ENCODE assay signal across 8 mouse cellular contexts in genomic region chr7:16876006-16876405, GRCm38 (mm10). TPM values are rescaled to one million over a fixed set of nuclear protein-coding genes. Genes with fewer than 3 reads are reported as not detected.
DNase-seq lines count a peak whose midpoint lies in the region; ATAC-seq and TF ChIP-seq lines count a peak whose summit lies in the region.

No protein-coding gene starts in this region.

- no peaks in the 10 kb centered on the region for H3K36me3 ChIP-seq in lung, embryonic 16.5 days (ENCODE audit: control insufficient read depth, insufficient read depth, low read length)
- peaks cover 25% of the 10 kb centered on the region for H3K36me3 ChIP-seq in limb, embryonic 15.5 days
- 0 out of 2 replicates have a peak, but pooled peaks cover 5% of the 10 kb centered on the region for H3K36me3 ChIP-seq in stomach, embryonic 15.5 days

- H3K4me2 ChIP-seq in lung, embryonic 16.5 days (ENCODE audit: low read depth, low read length): peak overlapping the region; percentile 77
- peak overlapping the region; percentile 77 for H3K4me2 ChIP-seq in limb, embryonic 15.5 days
- H3K4me2 ChIP-seq in stomach, embryonic 15.5 days: peak overlapping the region; percentile 88

- no peak for ATAC-seq in lung, embryonic 16.5 days (ENCODE audit: low read depth)
- no peak for ATAC-seq in limb, embryonic 15.5 days (ENCODE audit: insufficient number of reproducible peaks, low FRiP score, low TSS enrichment, low read depth)
- no peak for ATAC-seq in stomach, embryonic 15.5 days (ENCODE audit: insufficient read depth, low FRiP score, low read depth)
- ATAC-seq in erythroblast, adult 5-6 weeks (replicated peaks; ENCODE audit: low FRiP score, poor library complexity, severe bottlenecking): no peak

- DNase-seq in cerebellum, adult 2 months: no peak
- DNase-seq in cerebellum, adult 11 months: no peak
- DNase-seq in lung, postnatal 14 days: no peak
- no peak for DNase-seq in adrenal gland, postnatal 36 days

- H3K27ac ChIP-seq in cerebellum, adult 2 months (ENCODE audit: insufficient read depth, low read length): no peak overlapping the region
- H3K27ac ChIP-seq in lung, embryonic 16.5 days (ENCODE audit: low read length): peak overlapping the region; percentile 41
- H3K27ac ChIP-seq in limb, embryonic 15.5 days: peak overlapping the region; percentile 92
- H3K27ac ChIP-seq in stomach, embryonic 15.5 days: peak overlapping the region; percentile 79

- no peaks in the 10 kb centered on the region for H3K27me3 ChIP-seq in cerebellum, adult 2 months (ENCODE audit: control insufficient read depth, insufficient read depth, low read length)
- no peaks in the 10 kb centered on the region; the same call in 1 of the 2 replicates for H3K27me3 ChIP-seq in lung, embryonic 16.5 days (ENCODE audit: control insufficient read depth, insufficient read depth, low read depth, low read length)
- no peaks in the 10 kb centered on the region for H3K27me3 ChIP-seq in limb, embryonic 15.5 days
- H3K27me3 ChIP-seq in stomach, embryonic 15.5 days (replicated peaks): no peaks in the 10 kb centered on the region

- WGBS in cerebellum, adult 2 months: 12% methylated on average over 11 of the region's 11 CpGs
- 12% methylated on average over 11 of the region's 11 CpGs for WGBS in lung, embryonic 16.5 days
- 6% methylated on average over 11 of the region's 11 CpGs for WGBS in limb, embryonic 15.5 days
- 12% methylated on average over 11 of the region's 11 CpGs for WGBS in stomach, embryonic 15.5 days

- peak overlapping the region; percentile 100 for H3K4me3 ChIP-seq in cerebellum, adult 2 months (replicated peaks; ENCODE audit: insufficient read depth, low read depth, low read length)
- H3K4me3 ChIP-seq in lung, embryonic 16.5 days (ENCODE audit: low read length): peak overlapping the region; percentile 73
- peak overlapping the region; percentile 84 for H3K4me3 ChIP-seq in limb, embryonic 15.5 days
- peak overlapping the region; percentile 78 for H3K4me3 ChIP-seq in stomach, embryonic 15.5 days (replicated peaks)

- peak overlapping the region; percentile 79 for H3K9ac ChIP-seq in lung, embryonic 16.5 days (ENCODE audit: low read length)
- peak overlapping the region; percentile 84 for H3K9ac ChIP-seq in limb, embryonic 15.5 days
- peak overlapping the region; percentile 74; the same call in 1 of the 2 replicates for H3K9ac ChIP-seq in stomach, embryonic 15.5 days

- TF ChIP-seq POLR2A in cerebellum, adult 2 months (IDR thresholded peaks at IDR 0.05; ENCODE audit: borderline replicate concordance, insufficient read depth, low read length): no peak

- no peaks in the 10 kb centered on the region for H3K9me3 ChIP-seq in lung, embryonic 16.5 days (ENCODE audit: control insufficient read depth, low read length)
- no peaks in the 10 kb centered on the region for H3K9me3 ChIP-seq in limb, embryonic 15.5 days
- H3K9me3 ChIP-seq in stomach, embryonic 15.5 days: no peaks in the 10 kb centered on the region

- TF ChIP-seq CTCF in cerebellum, adult 2 months (IDR thresholded peaks at IDR 0.05; ENCODE audit: borderline replicate concordance, insufficient read depth, low read depth, low read length): no peak

- peaks cover 8% of the 10 kb centered on the region for H3K4me1 ChIP-seq in cerebellum, adult 2 months (ENCODE audit: control insufficient read depth, insufficient read depth, low read length)
- peaks cover 24% of the 10 kb centered on the region for H3K4me1 ChIP-seq in lung, embryonic 16.5 days (replicated peaks; ENCODE audit: control insufficient read depth, insufficient read depth, low read length)
- H3K4me1 ChIP-seq in limb, embryonic 15.5 days: peaks cover 31% of the 10 kb centered on the region
- H3K4me1 ChIP-seq in stomach, embryonic 15.5 days: peaks cover 26% of the 10 kb centered on the region

RNA-seq across cellular contexts. Expression of gene Dact3, which starts 0.9 kb away (rescaled TPM):
- 60.8 and 68.2 TPM in 2 replicates for polyA plus RNA-seq in cerebellum, adult 2 months (2012; rRNA removed)
- 2.1 and 2.2 TPM in 2 replicates for polyA plus RNA-seq in lung, embryonic 16.5 days (2015; fragmentation: Nextera tagmentation; extraction: Ambion mirVana)
- polyA plus RNA-seq in limb, embryonic 15.5 days (2015; fragmentation: Nextera tagmentation; extraction: Ambion mirVana): 4.0 TPM in 2 replicates
- 3.9 and 4.6 TPM in 2 replicates for polyA plus RNA-seq in stomach, embryonic 15.5 days (2015; fragmentation: Nextera tagmentation; extraction: Ambion mirVana)
- total RNA-seq in adrenal gland, postnatal 36 days (2021): 1 to 10 TPM; 2.4 to 3.6 TPM
- total RNA-seq in erythroblast, adult 5-6 weeks (2015; ENCODE audit: low replicate concordance): not detected in 2 replicates
- total RNA-seq in erythroblast, adult 5-6 weeks (2017; ENCODE audit: low replicate concordance): not detected in 2 replicates

RNA-seq across cellular contexts. Expression of gene Gng8, which starts 15.6 kb away (rescaled TPM):
- polyA plus RNA-seq in cerebellum, adult 2 months (2012; rRNA removed): 10.0 and 14.0 TPM in 2 replicates
- 12.9 and 13.0 TPM in 2 replicates for polyA plus RNA-seq in lung, embryonic 16.5 days (2015; fragmentation: Nextera tagmentation; extraction: Ambion mirVana)
- polyA plus RNA-seq in limb, embryonic 15.5 days (2015; fragmentation: Nextera tagmentation; extraction: Ambion mirVana): 11.8 and 15.0 TPM in 2 replicates
- polyA plus RNA-seq in stomach, embryonic 15.5 days (2015; fragmentation: Nextera tagmentation; extraction: Ambion mirVana): 8.9 and 9.8 TPM in 2 replicates
- total RNA-seq in adrenal gland, postnatal 36 days (2021): under 1 TPM in 1 of 2 experiments, not detected in 1; 0.89 TPM
- not detected in 2 replicates for total RNA-seq in erythroblast, adult 5-6 weeks (2015; ENCODE audit: low replicate concordance)
- total RNA-seq in erythroblast, adult 5-6 weeks (2017; ENCODE audit: low replicate concordance): not detected in 2 replicates

RNA-seq across cellular contexts. Expression of gene Ptgir, which starts 30.3 kb away (rescaled TPM):
- 0.11 TPM in 2 replicates for polyA plus RNA-seq in cerebellum, adult 2 months (2012; rRNA removed)
- 2.6 and 2.8 TPM in 2 replicates for polyA plus RNA-seq in lung, embryonic 16.5 days (2015; fragmentation: Nextera tagmentation; extraction: Ambion mirVana)
- polyA plus RNA-seq in limb, embryonic 15.5 days (2015; fragmentation: Nextera tagmentation; extraction: Ambion mirVana): 4.0 and 5.1 TPM in 2 replicates
- 2.4 and 2.5 TPM in 2 replicates for polyA plus RNA-seq in stomach, embryonic 15.5 days (2015; fragmentation: Nextera tagmentation; extraction: Ambion mirVana)
- 1 to 10 TPM; 1.2 to 2.0 TPM for total RNA-seq in adrenal gland, postnatal 36 days (2021)
- total RNA-seq in erythroblast, adult 5-6 weeks (2015; ENCODE audit: low replicate concordance): 1.3 and 6.7 TPM in 2 replicates
- 1.5 and 1.8 TPM in 2 replicates for total RNA-seq in erythroblast, adult 5-6 weeks (2017; ENCODE audit: low replicate concordance)

RNA-seq across cellular contexts. Expression of gene Prkd2, which starts 33.3 kb away (rescaled TPM):
- polyA plus RNA-seq in cerebellum, adult 2 months (2012; rRNA removed): 6.5 and 7.5 TPM in 2 replicates
- 21.7 and 23.3 TPM in 2 replicates for polyA plus RNA-seq in lung, embryonic 16.5 days (2015; fragmentation: Nextera tagmentation; extraction: Ambion mirVana)
- polyA plus RNA-seq in limb, embryonic 15.5 days (2015; fragmentation: Nextera tagmentation; extraction: Ambion mirVana): 20.5 and 21.9 TPM in 2 replicates
- 11.6 and 12.2 TPM in 2 replicates for polyA plus RNA-seq in stomach, embryonic 15.5 days (2015; fragmentation: Nextera tagmentation; extraction: Ambion mirVana)
- 10 to 100 TPM; 16.9 to 17.2 TPM for total RNA-seq in adrenal gland, postnatal 36 days (2021)
- total RNA-seq in erythroblast, adult 5-6 weeks (2015; ENCODE audit: low replicate concordance): 4.6 and 18.8 TPM in 2 replicates
- 2.5 and 5.1 TPM in 2 replicates for total RNA-seq in erythroblast, adult 5-6 weeks (2017; ENCODE audit: low replicate concordance)

RNA-seq across cellular contexts. Expression of gene Calm3, which starts 47.9 kb away (rescaled TPM):
- 1,355 and 1,504 TPM in 2 replicates for polyA plus RNA-seq in cerebellum, adult 2 months (2012; rRNA removed)
- 116 and 118 TPM in 2 replicates for polyA plus RNA-seq in lung, embryonic 16.5 days (2015; fragmentation: Nextera tagmentation; extraction: Ambion mirVana)
- polyA plus RNA-seq in limb, embryonic 15.5 days (2015; fragmentation: Nextera tagmentation; extraction: Ambion mirVana): 85.8 and 99.4 TPM in 2 replicates
- 101 and 113 TPM in 2 replicates for polyA plus RNA-seq in stomach, embryonic 15.5 days (2015; fragmentation: Nextera tagmentation; extraction: Ambion mirVana)
- total RNA-seq in adrenal gland, postnatal 36 days (2021): 100 to 1,000 TPM; 232 to 251 TPM
- 41.1 and 44.1 TPM in 2 replicates for total RNA-seq in erythroblast, adult 5-6 weeks (2015; ENCODE audit: low replicate concordance)
- total RNA-seq in erythroblast, adult 5-6 weeks (2017; ENCODE audit: low replicate concordance): 157 and 162 TPM in 2 replicates

Comparison
In these comparisons a context has a peak if more than half of its experiments do, and no peak if none do; other contexts are left out.
1. RNA of gene Dact3, which starts 0.9 kb away (polyA plus RNA-seq): 60.8 to 68.2 TPM in cerebellum, adult 2 months; 3.9 to 4.6 TPM in stomach, embryonic 15.5 days, 4.0 TPM in limb, embryonic 15.5 days and 2.1 to 2.2 TPM in lung, embryonic 16.5 days; every median in the first group is over 10 times any median in the second.
2. Peak in every context shown above with its lines, with median percentiles within 50 percentile points of each other: H3K4me3 ChIP-seq, H3K4me2 ChIP-seq and H3K9ac ChIP-seq.